Mouse (Mus musculus) midbrain, embryonic 14.5 days (tissue): ENCODE data around the gene Acta1. TPM values are rescaled to one million over a fixed set of nuclear protein-coding genes. Genes with fewer than 3 reads are reported as not detected.
A peak's percentile ranks its signal among the peaks of the same experiment; 100 is the strongest.

Experiments
- ATAC-seq: fragments of 200-750 bp; cut with Nextera tagmentation; 2 replicates; pipeline ENCODE4 v1.8.0; 2017; ENCODE audit warnings: moderate number of reproducible peaks, moderate library complexity; ENCODE audit not compliant: low FRiP score, low TSS enrichment
- DNase-seq: peaks from one replicate; pipeline ENCODE4 v3.0.0-alpha.2; 2015
- H3K27ac ChIP-seq: fragments of 300-500 bp; sonication (generic); replicated peaks from 2 replicates; pipeline ENCODE4 v1.5.1; 2014; ENCODE audit warnings: mild to moderate bottlenecking, low read depth, low read length, moderate library complexity
- H3K27me3 ChIP-seq: fragments of 300-500 bp; sonication (generic); 2 replicates; pipeline ENCODE4 v1.6.1; 2014; ENCODE audit warnings: low read length, control low read depth, mixed read lengths; ENCODE audit not compliant: control insufficient read depth, insufficient read depth
- H3K36me3 ChIP-seq: fragments of 300-500 bp; sonication (generic); 2 replicates; pipeline ENCODE4 v1.6.1; 2014; ENCODE audit warnings: low read length, control low read depth; ENCODE audit not compliant: control insufficient read depth, insufficient read depth
- H3K4me1 ChIP-seq: fragments of 300-500 bp; sonication (generic); 2 replicates; pipeline ENCODE4 v1.6.1; 2014; ENCODE audit warnings: mild to moderate bottlenecking, antibody characterized with exemption, low read length, control low read depth; ENCODE audit not compliant: control insufficient read depth, insufficient read depth
- H3K4me2 ChIP-seq: fragments of 300-500 bp; sonication (generic); 2 replicates; pipeline ENCODE4 v1.6.1; 2014; ENCODE audit warnings: mild to moderate bottlenecking, low read length, moderate library complexity
- H3K4me3 ChIP-seq: fragments of 300-500 bp; sonication (generic); replicated peaks from 2 replicates; pipeline ENCODE4 v1.5.1; 2014; ENCODE audit warnings: low read depth, low read length
- H3K9ac ChIP-seq: fragments of 300-500 bp; sonication (generic); replicated peaks from 2 replicates; pipeline ENCODE4 v1.6.1; 2014; ENCODE audit warnings: mild to moderate bottlenecking, low read length, moderate library complexity
- H3K9me3 ChIP-seq: fragments of 300-500 bp; sonication (generic); 2 replicates; pipeline ENCODE4 v1.6.1; 2016; ENCODE audit warnings: low read length, control low read depth, mixed read lengths; ENCODE audit not compliant: control insufficient read depth
- WGBS: fragments of 180-500 bp; shearing (Covaris S2); extraction: QIAGEN DNeasy Blood & Tissue Kit; methylation state at CpG from one replicate; pipeline ENCODE4 v1.1.7; 2014; 5-methylcytosine and 5-hydroxymethylcytosine counted together
- polyA plus RNA-seq: library from polyadenylated mRNA; unstranded; fragments of >200 nt; fragmentation: Nextera tagmentation; extraction: Ambion mirVana; gene quantifications from 2 replicates; pipeline ENCODE4 v1.2.1, GENCODE M21; 2014

Acta1 gene
- polyA plus RNA-seq, 1 experiment from 2014 or later: 3.7 TPM

DNA sequence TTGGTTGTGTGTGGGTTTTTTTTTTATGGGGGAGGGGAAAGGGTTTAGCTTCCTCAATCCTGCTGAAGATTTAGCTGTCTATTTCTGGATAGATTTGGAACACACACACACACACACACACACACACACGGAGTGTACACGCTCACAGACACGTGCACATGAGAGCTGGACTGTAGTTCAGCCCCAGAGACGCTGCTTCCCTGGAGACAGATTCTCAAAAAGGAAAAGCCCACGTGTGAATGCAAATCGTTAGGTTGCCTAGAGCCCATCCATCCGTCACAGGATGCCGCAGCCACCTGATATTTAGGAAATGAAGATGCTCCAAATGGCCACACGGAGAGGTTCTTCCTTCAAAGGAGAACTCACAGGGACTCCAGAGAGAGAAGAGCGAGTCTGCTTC is 14.3 kb downstream of the Acta1 start:
- ATAC-seq (no peak), DNase-seq (no peak)
- no peak overlapping the region for H3K4me3 ChIP-seq
- no peak overlapping the region for H3K27ac ChIP-seq
- WGBS: 68% methylated on average over 10 of the region's 10 CpGs
- peaks cover 12% of the 10 kb centered on the region for H3K4me1 ChIP-seq
- H3K27me3 ChIP-seq: no peaks in the 10 kb centered on the region
- no peaks in the 10 kb centered on the region for H3K9me3 ChIP-seq
- H3K9ac ChIP-seq: no peak overlapping the region
- H3K36me3 ChIP-seq: no peaks in the 10 kb centered on the region
- H3K4me2 ChIP-seq: no peak overlapping the region

DNA sequence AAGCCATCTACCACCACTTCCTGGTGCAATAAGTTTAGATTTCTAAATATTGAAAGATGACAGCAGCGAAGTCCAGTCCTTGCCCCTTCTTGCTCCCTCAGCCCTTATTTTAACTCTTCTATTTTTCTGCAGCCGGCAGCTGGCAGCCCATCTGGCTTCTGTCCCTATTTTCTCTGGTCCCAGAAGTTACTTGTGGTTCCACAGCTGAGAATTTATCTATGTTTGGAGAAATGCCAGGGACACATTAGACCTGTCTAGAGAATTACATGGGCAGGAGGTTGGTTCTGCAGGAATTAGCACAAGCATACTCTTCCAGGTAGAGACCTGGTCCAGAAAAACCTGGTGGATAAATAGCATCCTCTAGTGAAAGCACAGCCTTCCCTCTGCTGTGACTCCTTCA is 16.7 kb downstream of the Acta1 start:
- Histone ChIP-seq H3K27me3 (no peaks in the 10 kb centered on the region), H3K9me3 (no peaks in the 10 kb centered on the region), H3K4me3 (no peak overlapping the region), H3K4me1 (no peaks in the 10 kb centered on the region), H3K4me2 (no peak overlapping the region), H3K36me3 (no peaks in the 10 kb centered on the region), H3K27ac (no peak overlapping the region), H3K9ac (no peak overlapping the region)
- ATAC-seq: no peak
- WGBS: 81% methylated on average over 2 of the region's 2 CpGs
- DNase-seq: no peak

DNA sequence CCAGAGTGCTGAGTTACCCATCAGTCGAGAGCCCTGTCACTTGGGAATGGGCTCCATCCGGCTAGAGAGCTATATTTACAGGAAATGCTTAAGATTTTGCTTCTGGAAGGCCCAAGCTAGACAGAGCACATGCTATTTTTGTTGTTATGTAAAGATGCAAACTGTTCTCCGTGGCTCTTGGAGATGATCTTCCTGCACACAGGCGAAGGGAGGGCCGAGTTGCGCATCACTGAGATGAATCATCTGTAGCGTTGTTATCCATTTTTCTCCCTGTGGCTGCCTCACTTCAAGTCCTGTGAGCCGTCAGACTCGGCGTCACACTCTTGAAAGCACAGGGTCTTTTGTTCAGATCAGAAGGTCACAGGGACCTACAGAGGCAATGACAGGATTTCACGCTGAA is 20.2 kb downstream of the Acta1 start:
- 71% methylated on average over 11 of the region's 11 CpGs for WGBS
- Histone ChIP-seq H3K4me1 (no peaks in the 10 kb centered on the region), H3K4me2 (no peak overlapping the region), H3K9ac (no peak overlapping the region), H3K9me3 (no peaks in the 10 kb centered on the region), H3K4me3 (no peak overlapping the region), H3K36me3 (no peaks in the 10 kb centered on the region), H3K27ac (no peak overlapping the region), H3K27me3 (no peaks in the 10 kb centered on the region)
- no peak for DNase-seq
- ATAC-seq: no peak

DNA sequence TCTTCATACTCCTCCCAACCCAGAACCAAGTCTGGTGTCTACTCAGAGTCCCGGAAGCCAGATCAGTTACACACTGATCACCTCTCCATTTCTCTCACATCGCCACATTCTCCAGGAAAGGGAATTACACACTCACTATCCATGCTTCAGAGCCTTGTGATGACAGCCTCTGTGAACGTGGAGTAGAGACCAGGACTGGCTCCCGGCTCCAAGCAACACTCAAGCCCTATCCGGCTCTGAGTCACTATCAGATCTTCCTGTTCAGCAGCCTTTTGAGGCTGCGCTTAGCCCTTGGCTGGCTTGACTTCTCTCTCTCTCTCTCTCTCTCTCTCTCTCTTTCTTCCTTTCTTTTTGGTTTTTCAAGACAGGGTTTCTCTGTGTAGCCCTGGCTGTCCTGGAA is 21.2 kb downstream of the Acta1 start:
- H3K9me3 ChIP-seq: no peaks in the 10 kb centered on the region
- H3K4me2 ChIP-seq: no peak overlapping the region
- H3K4me1 ChIP-seq: no peaks in the 10 kb centered on the region
- 82% methylated on average over 6 of the region's 6 CpGs for WGBS
- DNase-seq: no peak
- no peaks in the 10 kb centered on the region for H3K27me3 ChIP-seq
- no peak overlapping the region for H3K9ac ChIP-seq
- no peaks in the 10 kb centered on the region for H3K36me3 ChIP-seq
- no peak for ATAC-seq
- H3K4me3 ChIP-seq: no peak overlapping the region
- H3K27ac ChIP-seq: no peak overlapping the region

DNA sequence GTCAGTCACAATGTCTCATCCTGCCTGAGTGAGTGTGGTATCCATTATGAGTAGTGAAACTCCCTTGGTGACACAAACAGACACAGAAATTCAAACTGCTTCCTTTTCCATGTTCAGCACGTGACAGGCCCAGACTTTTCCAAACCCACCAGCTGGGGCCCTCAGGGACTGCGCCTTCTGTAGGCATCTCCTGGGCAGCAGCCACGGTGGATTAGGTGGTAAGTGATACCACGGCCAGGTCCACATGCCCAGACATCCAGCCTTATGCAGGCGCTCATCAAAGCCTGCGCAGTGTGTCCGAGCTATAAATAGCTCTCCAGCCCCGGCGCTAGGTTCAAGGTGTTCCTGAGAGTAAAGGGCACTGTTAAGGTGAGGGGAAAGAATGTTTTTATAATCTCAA is 22.5 kb downstream of the Acta1 start:
- 78% methylated on average over 9 of the region's 9 CpGs for WGBS
- Histone ChIP-seq H3K9ac (no peak overlapping the region), H3K27me3 (no peaks in the 10 kb centered on the region), H3K4me1 (no peaks in the 10 kb centered on the region), H3K36me3 (no peaks in the 10 kb centered on the region), H3K9me3 (no peaks in the 10 kb centered on the region), H3K4me3 (no peak overlapping the region), H3K4me2 (no peak overlapping the region), H3K27ac (no peak overlapping the region)
- ATAC-seq (no peak), DNase-seq (no peak)

DNA sequence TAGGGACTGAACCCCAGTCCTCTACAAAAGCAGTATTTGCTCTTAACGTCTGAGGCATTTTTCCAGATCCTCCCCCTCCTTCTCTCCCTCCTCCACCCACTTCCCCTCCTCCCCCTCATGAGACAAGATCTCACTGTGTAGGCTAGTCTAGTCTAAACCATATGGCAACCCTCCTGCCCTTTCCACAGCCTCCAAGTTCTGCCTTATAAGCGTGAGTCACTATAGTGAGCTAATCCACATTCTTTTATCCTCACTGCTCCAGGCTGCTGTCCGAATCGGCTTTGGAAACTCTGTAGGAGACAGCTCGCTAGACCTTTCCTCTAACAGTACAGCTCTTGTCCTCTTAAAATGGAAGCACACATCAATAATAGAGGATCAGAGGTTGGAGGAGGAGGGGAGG is 27.6 kb downstream of the Acta1 start:
- WGBS: 17% methylated on average over 5 of the region's 5 CpGs
- no peak overlapping the region for H3K9ac ChIP-seq
- H3K4me3 ChIP-seq: no peak overlapping the region
- H3K27me3 ChIP-seq: no peaks in the 10 kb centered on the region
- no peak overlapping the region for H3K4me2 ChIP-seq
- H3K4me1 ChIP-seq: no peaks in the 10 kb centered on the region
- DNase-seq: no peak
- H3K27ac ChIP-seq: no peak overlapping the region
- no peak for ATAC-seq
- H3K9me3 ChIP-seq: no peaks in the 10 kb centered on the region
- no peaks in the 10 kb centered on the region for H3K36me3 ChIP-seq

DNA sequence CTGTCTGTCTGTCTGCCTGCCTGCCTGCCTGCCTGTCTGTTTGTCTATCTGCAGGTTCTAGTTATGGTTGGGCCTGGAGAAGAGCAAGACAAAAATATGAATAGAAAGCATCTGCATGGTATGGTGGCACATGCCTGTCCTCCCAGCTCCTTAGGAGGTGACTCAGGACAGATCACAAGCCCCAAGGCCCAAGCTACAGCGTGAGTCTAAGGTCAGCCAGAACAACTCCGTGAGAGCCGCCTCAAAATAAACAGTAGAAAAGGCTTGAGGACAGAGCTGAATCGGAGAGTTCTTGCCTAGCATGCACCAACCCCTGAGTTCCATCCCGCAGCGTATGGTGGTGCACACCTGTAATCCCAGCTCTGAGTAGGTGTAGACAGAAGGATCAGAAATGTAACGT is 28.8 kb downstream of the Acta1 start:
- DNase-seq: no peak
- Histone ChIP-seq H3K4me2 (no peak overlapping the region), H3K4me1 (no peaks in the 10 kb centered on the region), H3K9me3 (no peaks in the 10 kb centered on the region), H3K9ac (no peak overlapping the region), H3K27me3 (0 out of 2 replicates have a peak, but pooled peaks cover 4% of the 10 kb centered on the region), H3K36me3 (no peaks in the 10 kb centered on the region), H3K4me3 (no peak overlapping the region), H3K27ac (no peak overlapping the region)
- ATAC-seq: no peak
- WGBS: 82% methylated on average over 7 of the region's 7 CpGs

DNA sequence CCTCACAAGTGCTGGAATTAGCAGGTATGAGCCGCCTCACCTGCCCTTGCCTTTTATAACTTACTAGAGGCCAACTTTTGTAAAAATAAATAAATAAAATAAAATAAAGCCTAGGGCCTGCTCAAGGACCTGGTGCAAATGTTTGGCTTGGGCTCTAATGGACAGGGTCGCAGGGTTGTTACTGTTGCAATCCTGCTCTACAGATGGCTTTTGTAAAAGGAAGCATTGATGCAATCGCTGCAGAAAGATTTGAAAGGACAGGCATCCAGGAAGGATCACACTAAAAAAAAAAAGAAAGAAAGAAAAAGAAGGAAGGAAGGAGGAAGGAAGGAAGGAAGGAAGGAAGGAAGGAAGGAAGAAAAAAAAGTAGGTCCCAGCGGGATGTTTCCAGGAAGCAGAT is 34.2 kb downstream of the Acta1 start:
- no peaks in the 10 kb centered on the region for H3K9me3 ChIP-seq

DNA sequence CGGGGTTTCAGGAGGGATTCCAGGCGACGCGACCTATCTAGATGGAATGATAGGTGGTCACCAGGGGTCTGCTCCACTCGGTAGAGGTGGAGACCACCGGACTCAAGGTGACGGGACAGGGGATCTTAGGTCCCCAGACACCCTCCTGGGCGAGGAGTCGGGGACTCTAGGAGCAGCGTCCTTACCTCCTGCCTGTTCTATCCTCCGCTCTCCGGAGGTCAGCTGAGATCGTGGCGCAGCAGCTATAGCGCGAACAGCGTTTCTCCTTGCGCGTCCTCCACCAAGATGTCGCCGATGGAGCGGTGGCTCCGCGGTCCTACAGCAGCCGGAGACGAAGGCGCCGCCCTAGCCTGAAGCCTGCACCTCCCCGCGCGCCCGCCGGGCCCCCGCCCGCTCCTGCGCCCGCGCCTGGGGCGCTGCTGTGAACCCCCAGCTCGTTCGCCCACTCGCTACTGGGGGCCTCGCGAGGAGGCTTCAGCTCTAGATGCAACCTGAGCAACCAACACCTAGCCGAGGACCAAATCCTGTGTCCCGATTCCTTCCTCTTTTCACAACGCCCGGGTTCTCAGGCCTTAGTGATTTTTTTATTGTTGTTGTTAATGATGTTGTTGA is 34.8 kb downstream of the Acta1 start, which contains the start of gene Ccsap:
TSS of gene Ccsap (minus strand) at position 562 of the 612 bp plus-strand sequence.
- Histone ChIP-seq H3K27me3 (0 out of 2 replicates have a peak, but pooled peaks cover 4% of the 10 kb centered on the region), H3K4me1 (peaks cover 6% of the 10 kb centered on the region; the same call in 1 of the 2 replicates), H3K4me2 (peak within 1 kb of the TSS; percentile 85), H3K4me3 (peak within 1 kb of the TSS; percentile 78), H3K36me3 (no peaks in the 10 kb centered on the region), H3K27ac (peak within 1 kb of the TSS; percentile 83), H3K9ac (peak within 1 kb of the TSS; percentile 84), H3K9me3 (no peaks in the 10 kb centered on the region)
- ATAC-seq: peak; percentile 64
- no peak for DNase-seq
- WGBS: 1% methylated on average over 48 of the region's 48 CpGs

More for the DNA sequence above, 34.2 kb downstream of the Acta1 start:
- Histone ChIP-seq H3K27me3 (0 out of 2 replicates have a peak, but pooled peaks cover 4% of the 10 kb centered on the region), H3K4me2 (peak overlapping the region; percentile 85), H3K4me1 (peaks cover 6% of the 10 kb centered on the region; the same call in 1 of the 2 replicates), H3K4me3 (peak overlapping the region; percentile 78), H3K27ac (no peak overlapping the region), H3K9ac (peak overlapping the region; percentile 84; the same call in 1 of the 2 replicates), H3K36me3 (no peaks in the 10 kb centered on the region)
- DNase-seq (no peak), ATAC-seq (no peak)
- WGBS: 78% methylated on average over 4 of the region's 4 CpGs
